In genomic region chr1:36839858-36840257, GRCm38 (mm10) we compare ENCODE assay signal across 15 mouse cellular contexts.
"Had no signal": no experiment of that assay in that cellular context is flagged by ENCODE, and none has a peak within 500 bp of the region (broad histone marks: within the 10 kb centered on the region; RNA-seq: fewer than 3 reads in every experiment).

No protein-coding gene starts in this region.

- H3K4me3 ChIP-seq: liver, embryonic 13.5 days; lung, embryonic 15.5 days; megakaryocyte, embryonic 14.5 days; midbrain, embryonic 12.5 days; neural tube, embryonic 13.5 days; stomach, embryonic 15.5 days had no signal

- H3K27me3 ChIP-seq: liver, embryonic 13.5 days; lung, embryonic 15.5 days; megakaryocyte, embryonic 14.5 days; midbrain, embryonic 12.5 days; neural tube, embryonic 13.5 days; stomach, embryonic 15.5 days had no signal

- DNase-seq: kidney, postnatal 14 days; left cerebral cortex, postnatal 4 days; liver, embryonic 13.5 days; liver, postnatal 0 days; lung, postnatal 14 days; right cerebral cortex, postnatal 14 days; thymus, adult 2 months; thymus, postnatal 25 days had no signal

- H3K27ac ChIP-seq: liver, embryonic 13.5 days; lung, embryonic 15.5 days; macrophage; midbrain, embryonic 12.5 days; neural tube, embryonic 13.5 days; stomach, embryonic 15.5 days had no signal

- H3K9ac ChIP-seq: liver, embryonic 13.5 days; liver, postnatal 0 days; lung, embryonic 15.5 days; midbrain, embryonic 12.5 days; neural tube, embryonic 13.5 days; stomach, embryonic 15.5 days had no signal

- H3K9me3 ChIP-seq: liver, embryonic 13.5 days; lung, embryonic 15.5 days; megakaryocyte, embryonic 14.5 days; midbrain, embryonic 12.5 days; neural tube, embryonic 13.5 days; stomach, embryonic 15.5 days had no signal

- H3K4me1 ChIP-seq: stomach, embryonic 15.5 days had no signal

- ATAC-seq: liver, postnatal 0 days; midbrain, embryonic 16.5 days had no signal

- H3K4me2 ChIP-seq: liver, embryonic 13.5 days; lung, embryonic 15.5 days; midbrain, embryonic 12.5 days; neural tube, embryonic 13.5 days; stomach, embryonic 15.5 days had no signal
